Mouse (Mus musculus): ENCODE measurements at regions not wholly inside any gene's neighbourhood (a gene's known extent, or its start where the extent isn't known, plus 50 kb on each side); places are given as distances from the start of the nearest gene placed in this dataset.

DNA sequence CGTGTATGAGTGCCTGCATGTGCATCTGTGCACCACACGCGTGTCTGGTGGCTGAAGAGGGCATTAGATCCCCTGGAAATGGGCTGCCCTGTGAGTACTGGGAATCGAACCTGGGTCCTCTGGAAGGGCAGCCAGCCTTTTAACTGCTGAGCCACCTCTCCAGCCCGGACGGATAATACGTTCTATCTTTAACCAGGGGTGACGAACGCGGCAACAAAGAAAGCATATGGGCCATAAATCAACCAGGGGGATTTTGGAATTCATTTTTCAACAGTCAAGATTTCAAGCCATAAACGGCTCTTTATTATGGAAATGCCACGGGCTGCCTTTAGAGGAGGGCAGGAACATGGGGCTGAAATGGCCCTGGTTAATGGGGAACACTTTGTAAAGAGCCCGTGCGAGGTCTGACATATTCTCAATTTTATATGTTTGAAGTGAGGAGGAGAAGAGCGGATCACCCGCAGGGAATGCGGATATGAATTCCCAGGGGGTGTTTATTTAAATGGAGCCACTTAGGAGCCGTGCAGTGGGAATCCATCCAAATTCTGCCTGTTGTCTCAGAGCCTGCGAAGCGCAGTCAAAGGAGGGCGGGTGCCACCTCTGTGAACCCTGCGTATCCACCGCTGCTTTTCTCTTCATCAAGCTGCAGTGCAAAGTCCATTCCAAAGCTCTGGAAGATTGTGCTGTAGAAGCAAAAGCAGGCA is 118.0 kb upstream of the Sulf2 start:
- TF ChIP-seq POLR2A (IDR thresholded peaks at IDR 0.05; ENCODE audit: insufficient read depth, low read depth, low read length) (no peak), CTCF (IDR thresholded peaks at IDR 0.05; ENCODE audit: insufficient read depth, low read depth, low read length) (no peak)
